Mouse (Mus musculus) testis, adult 2 months (tissue): ENCODE measurements around the gene Apoe.

Experiments
- CTCF ChIP-seq: fragments of 200-500 bp; IDR thresholded peaks from 2 replicates; pipeline ENCODE4 v1.5.1; 2012; ENCODE audit warnings: low read depth, mild to moderate bottlenecking, inconsistent platforms, low read length, moderate library complexity; ENCODE audit not compliant: control insufficient read depth, insufficient read depth, insufficient replicate concordance
- POLR2A ChIP-seq: fragments of 200-500 bp; IDR thresholded peaks from 2 replicates; pipeline ENCODE4 v1.6.1; 2012; ENCODE audit warnings: low read depth, mild to moderate bottlenecking, inconsistent platforms, low read length, moderate library complexity; ENCODE audit not compliant: control insufficient read depth

GRCm38 (mm10) chr7:19704475-19704874, 5.5 kb upstream of the Apoe start:
- no peak for TF ChIP-seq CTCF
- TF ChIP-seq POLR2A, result no peak
